11 mouse cellular contexts compared by ENCODE assay signal in genomic region chrX:7572466-7572865, GRCm38 (mm10). TPM values are rescaled to one million over a fixed set of nuclear protein-coding genes. Genes with fewer than 3 reads are reported as not detected.
A peak's percentile ranks its signal among the peaks of the same experiment; 100 is the strongest.
DNase-seq lines count a peak whose midpoint lies in the region; ATAC-seq and TF ChIP-seq lines count a peak whose summit lies in the region.
"Had no signal": no experiment of that assay in that cellular context is flagged by ENCODE, and none has a peak within 500 bp of the region (broad histone marks: within the 10 kb centered on the region; RNA-seq: fewer than 3 reads in every experiment).

No protein-coding gene starts in this region.

- no peaks in the 10 kb centered on the region for H3K36me3 ChIP-seq in heart, postnatal 0 days (replicated peaks; ENCODE audit: control insufficient read depth, insufficient read depth, low read length)
- no peaks in the 10 kb centered on the region for H3K36me3 ChIP-seq in forebrain, embryonic 11.5 days (ENCODE audit: control insufficient read depth, insufficient read depth, low read length)
- H3K36me3 ChIP-seq in liver, embryonic 16.5 days (ENCODE audit: control insufficient read depth, insufficient read depth), result no peaks in the 10 kb centered on the region

- TF ChIP-seq CTCF in heart, postnatal 0 days (IDR thresholded peaks at IDR 0.05; ENCODE audit: low read depth), result no peak

- H3K9me3 ChIP-seq in heart, postnatal 0 days (replicated peaks; ENCODE audit: control insufficient read depth, low read length), result no peaks in the 10 kb centered on the region
- H3K9me3 ChIP-seq in forebrain, embryonic 11.5 days (ENCODE audit: control insufficient read depth, low read length), result no peaks in the 10 kb centered on the region
- no peaks in the 10 kb centered on the region for H3K9me3 ChIP-seq in liver, embryonic 16.5 days (replicated peaks; ENCODE audit: control insufficient read depth, low read length)

- H3K4me2 ChIP-seq in heart, postnatal 0 days (ENCODE audit: low read depth, low read length), result peak overlapping the region; percentile 67; the same call in 1 of the 2 replicates
- H3K4me2 ChIP-seq in forebrain, embryonic 11.5 days (ENCODE audit: low read depth, low read length, severe bottlenecking), result peak overlapping the region; percentile 24; the same call in 1 of the 2 replicates
- peak overlapping the region; percentile 81 for H3K4me2 ChIP-seq in liver, embryonic 16.5 days (ENCODE audit: low read depth, low read length)

- no peak overlapping the region for H3K27ac ChIP-seq in heart, postnatal 0 days (ENCODE audit: low read depth)
- no peak overlapping the region for H3K27ac ChIP-seq in forebrain, embryonic 11.5 days (ENCODE audit: low read depth, low read length)
- no peak overlapping the region for H3K27ac ChIP-seq in liver, embryonic 16.5 days (ENCODE audit: low read length)
- H3K27ac ChIP-seq: macrophage had no signal

- 50% methylated on average over 10 of the region's 10 CpGs for WGBS in heart, postnatal 0 days
- 92% methylated on average over 10 of the region's 10 CpGs for WGBS in forebrain, embryonic 11.5 days
- WGBS in liver, embryonic 16.5 days (ENCODE audit: insufficient replicate concordance), result 45% methylated on average over 10 of the region's 10 CpGs

- no peaks in the 10 kb centered on the region for H3K27me3 ChIP-seq in heart, postnatal 0 days (ENCODE audit: control insufficient read depth, insufficient read depth, low read length)
- no peaks in the 10 kb centered on the region for H3K27me3 ChIP-seq in forebrain, embryonic 11.5 days (ENCODE audit: control insufficient read depth, insufficient read depth, low read length)
- no peaks in the 10 kb centered on the region for H3K27me3 ChIP-seq in liver, embryonic 16.5 days (ENCODE audit: control insufficient read depth, insufficient read depth, low read depth, low read length)

- no peak for DNase-seq in heart, postnatal 0 days (ENCODE audit: low spot score)
- no peak for DNase-seq in heart, adult 9 months (ENCODE audit: low spot score in 2 of 2)
- no peak for DNase-seq in forebrain, embryonic 11.5 days (ENCODE audit: low spot score)
- DNase-seq in frontal cortex, adult 2 months (ENCODE audit: extremely low spot score in 1 of 2, low spot score in 1 of 2), result no peak
- no peak for DNase-seq in adipocyte (ENCODE audit: low spot score)
- no peak for DNase-seq in lung, postnatal 36 days
- DNase-seq: cerebellum, postnatal 36 days; kidney, adult 11 months had no signal

- ATAC-seq in heart, postnatal 0 days (ENCODE audit: insufficient read depth, low read depth), result no peak
- peak; percentile 19 for ATAC-seq in CD4-positive, CD25-positive, alpha-beta regulatory T cell, adult 4 months
- no peak for ATAC-seq in forebrain, embryonic 11.5 days (replicated peaks; ENCODE audit: low FRiP score)
- ATAC-seq in liver, embryonic 16.5 days (ENCODE audit: low read depth), result no peak

- peaks cover 4% of the 10 kb centered on the region; the same call in 1 of the 2 replicates for H3K4me1 ChIP-seq in heart, postnatal 0 days (ENCODE audit: control insufficient read depth, insufficient read depth)
- peaks cover 5% of the 10 kb centered on the region for H3K4me1 ChIP-seq in forebrain, embryonic 11.5 days (replicated peaks; ENCODE audit: control insufficient read depth, insufficient read depth, low read length)
- H3K4me1 ChIP-seq in liver, embryonic 16.5 days (ENCODE audit: control insufficient read depth, low read depth, low read length), result peaks cover 15% of the 10 kb centered on the region

- no peak overlapping the region for H3K4me3 ChIP-seq in heart, postnatal 0 days (ENCODE audit: low read depth, low read length)
- H3K4me3 ChIP-seq in forebrain, embryonic 11.5 days (ENCODE audit: low read depth, low read length), result no peak overlapping the region
- H3K4me3 ChIP-seq in liver, embryonic 16.5 days (ENCODE audit: low read depth, low read length), result peak overlapping the region; percentile 15; the same call in 1 of the 2 replicates

- no peak for TF ChIP-seq EP300 in heart, postnatal 0 days (IDR thresholded peaks at IDR 0.05; ENCODE audit: low read depth)

- no peak overlapping the region for H3K9ac ChIP-seq in heart, postnatal 0 days (replicated peaks; ENCODE audit: low read depth, low read length)
- no peak overlapping the region for H3K9ac ChIP-seq in forebrain, embryonic 11.5 days (ENCODE audit: low read length)
- H3K9ac ChIP-seq in liver, embryonic 16.5 days (ENCODE audit: low read depth, low read length), result no peak overlapping the region

RNA-seq across cellular contexts. Expression of gene Foxp3, which starts 1.0 kb away (rescaled TPM):
- not detected in 2 replicates for total RNA-seq in heart, postnatal 0 days (2014; rRNA removed; ENCODE audit: low replicate concordance)
- polyA plus RNA-seq in heart, postnatal 0 days (2015; fragmentation: Nextera tagmentation; extraction: Ambion mirVana), result not detected in 2 replicates
- 10 to 100 TPM; 48.7 to 55.3 TPM for polyA plus RNA-seq in CD4-positive, CD25-positive, alpha-beta regulatory T cell, adult 4 months (2017; shearing (Covaris generic))
- not detected in 2 replicates for polyA plus RNA-seq in forebrain, embryonic 11.5 days (2014; fragmentation: Nextera tagmentation; extraction: Ambion mirVana)
- 0.09 TPM in 1 of 2 replicates, not detected in the other for polyA plus RNA-seq in liver, embryonic 16.5 days (2015; fragmentation: Nextera tagmentation; extraction: Ambion mirVana)
- 0.08 and 0.17 TPM in 2 replicates for polyA plus RNA-seq in frontal cortex, adult 2 months (2012; rRNA removed)

RNA-seq across cellular contexts. Expression of gene Ppp1r3f, which starts 1.6 kb away (rescaled TPM):
- total RNA-seq in heart, postnatal 0 days (2014; rRNA removed; ENCODE audit: low replicate concordance), result 3.5 and 6.5 TPM in 2 replicates
- 0.99 and 1.5 TPM in 2 replicates for polyA plus RNA-seq in heart, postnatal 0 days (2015; fragmentation: Nextera tagmentation; extraction: Ambion mirVana)
- 1 to 10 TPM; 3.4 to 9.2 TPM for polyA plus RNA-seq in CD4-positive, CD25-positive, alpha-beta regulatory T cell, adult 4 months (2017; shearing (Covaris generic))
- polyA plus RNA-seq in forebrain, embryonic 11.5 days (2014; fragmentation: Nextera tagmentation; extraction: Ambion mirVana), result 2.2 and 3.3 TPM in 2 replicates
- 0.21 and 0.24 TPM in 2 replicates for polyA plus RNA-seq in liver, embryonic 16.5 days (2015; fragmentation: Nextera tagmentation; extraction: Ambion mirVana)
- 13.9 and 14.8 TPM in 2 replicates for polyA plus RNA-seq in frontal cortex, adult 2 months (2012; rRNA removed)

RNA-seq across cellular contexts. Expression of gene Ccdc22, which starts 32.9 kb away (rescaled TPM):
- 25.6 and 27.8 TPM in 2 replicates for total RNA-seq in heart, postnatal 0 days (2014; rRNA removed; ENCODE audit: low replicate concordance)
- 12.5 and 13.9 TPM in 2 replicates for polyA plus RNA-seq in heart, postnatal 0 days (2015; fragmentation: Nextera tagmentation; extraction: Ambion mirVana)
- polyA plus RNA-seq in CD4-positive, CD25-positive, alpha-beta regulatory T cell, adult 4 months (2017; shearing (Covaris generic)), result 10 to 100 TPM; 14.0 to 27.4 TPM
- polyA plus RNA-seq in forebrain, embryonic 11.5 days (2014; fragmentation: Nextera tagmentation; extraction: Ambion mirVana), result 33.4 and 33.6 TPM in 2 replicates
- polyA plus RNA-seq in liver, embryonic 16.5 days (2015; fragmentation: Nextera tagmentation; extraction: Ambion mirVana), result 17.3 and 17.6 TPM in 2 replicates
- polyA plus RNA-seq in frontal cortex, adult 2 months (2012; rRNA removed), result 31.1 and 32.6 TPM in 2 replicates

RNA-seq across cellular contexts. Expression of gene Cacna1f, which starts 34.4 kb away (rescaled TPM):
- 0.12 TPM in 1 of 2 replicates, not detected in the other for total RNA-seq in heart, postnatal 0 days (2014; rRNA removed; ENCODE audit: low replicate concordance)
- not detected in 2 replicates for polyA plus RNA-seq in heart, postnatal 0 days (2015; fragmentation: Nextera tagmentation; extraction: Ambion mirVana)
- polyA plus RNA-seq in CD4-positive, CD25-positive, alpha-beta regulatory T cell, adult 4 months (2017; shearing (Covaris generic)), result not detected
- polyA plus RNA-seq in forebrain, embryonic 11.5 days (2014; fragmentation: Nextera tagmentation; extraction: Ambion mirVana), result not detected in 2 replicates
- polyA plus RNA-seq in liver, embryonic 16.5 days (2015; fragmentation: Nextera tagmentation; extraction: Ambion mirVana), result 0.04 and 0.06 TPM in 2 replicates
- 0.19 and 0.22 TPM in 2 replicates for polyA plus RNA-seq in frontal cortex, adult 2 months (2012; rRNA removed)

Comparison
In these comparisons a context has a peak if more than half of its experiments do, and no peak if none do; other contexts are left out.
1. H3K4me2 ChIP-seq: peak in every context shown above with its lines; median percentile 81 in liver, embryonic 16.5 days; 67 in heart, postnatal 0 days; 24 in forebrain, embryonic 11.5 days.
2. RNA of gene Foxp3, which starts 1.0 kb away (polyA plus RNA-seq): 48.7 to 55.3 TPM in CD4-positive, CD25-positive, alpha-beta regulatory T cell, adult 4 months; 0.09 TPM in liver, embryonic 16.5 days, 0.08 to 0.17 TPM in frontal cortex, adult 2 months, not detected in forebrain, embryonic 11.5 days and not detected in heart, postnatal 0 days; every median in the first group is over 10 times any median in the second.